Mouse (Mus musculus): ENCODE data around the gene Orm2.

The Orm2 gene

DNA sequence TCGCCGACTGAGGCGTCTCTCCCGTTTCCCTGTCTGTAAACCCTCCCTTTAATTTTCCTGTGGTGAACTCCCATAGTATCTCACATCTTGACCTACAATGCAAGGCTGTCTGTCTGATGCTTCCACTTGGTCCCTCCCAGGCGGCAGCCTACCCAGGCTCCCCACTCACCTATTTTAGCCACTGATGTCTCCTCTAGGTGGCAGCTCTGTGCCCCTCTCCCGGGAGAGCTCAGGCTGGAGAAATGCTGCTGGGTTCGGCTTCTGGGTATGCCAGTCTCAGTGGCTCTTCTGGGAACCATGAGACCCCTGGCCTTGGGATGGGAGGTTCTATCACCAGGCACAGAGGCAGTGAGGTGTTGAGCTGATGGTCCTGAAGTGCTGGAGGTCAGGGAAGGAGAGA, 15.2 kb downstream of the Orm2 start:
- no peak for DNase-seq (ENCODE audit: inconsistent ontology term)

DNA sequence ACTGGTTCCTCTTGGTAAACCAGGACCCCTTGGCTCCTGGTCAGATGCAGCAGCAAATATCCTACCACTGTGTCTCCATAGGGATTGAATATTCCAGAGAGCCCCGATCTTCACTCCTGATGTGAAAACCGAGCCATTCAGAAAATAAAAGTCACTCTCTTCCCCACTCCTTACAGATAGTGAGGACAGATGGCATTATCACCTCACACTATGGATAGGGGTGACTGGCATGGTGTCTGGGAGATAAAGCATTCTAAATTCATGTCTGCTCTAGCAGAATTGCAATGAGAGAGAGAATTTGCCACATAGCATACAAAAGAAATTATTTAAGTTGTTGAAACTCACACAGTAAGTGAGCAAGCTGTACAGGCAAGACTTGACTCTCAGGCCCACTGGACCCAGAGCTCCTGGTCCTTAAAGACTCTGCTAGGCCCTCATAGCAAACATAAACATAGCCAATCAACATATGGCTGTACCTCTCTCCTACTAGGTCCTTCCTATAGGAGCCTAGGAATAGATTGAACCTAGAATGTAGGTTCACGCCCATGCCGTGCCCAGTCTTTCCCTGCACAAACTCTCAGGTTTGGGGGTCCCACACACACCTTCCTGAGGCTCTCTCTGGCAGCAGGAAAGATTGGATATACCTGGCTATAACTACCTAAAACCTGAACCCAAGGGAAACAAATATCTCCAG, 20.6 kb downstream of the Orm2 start:
- DNase-seq (ENCODE audit: inconsistent ontology term), result no peak

DNA sequence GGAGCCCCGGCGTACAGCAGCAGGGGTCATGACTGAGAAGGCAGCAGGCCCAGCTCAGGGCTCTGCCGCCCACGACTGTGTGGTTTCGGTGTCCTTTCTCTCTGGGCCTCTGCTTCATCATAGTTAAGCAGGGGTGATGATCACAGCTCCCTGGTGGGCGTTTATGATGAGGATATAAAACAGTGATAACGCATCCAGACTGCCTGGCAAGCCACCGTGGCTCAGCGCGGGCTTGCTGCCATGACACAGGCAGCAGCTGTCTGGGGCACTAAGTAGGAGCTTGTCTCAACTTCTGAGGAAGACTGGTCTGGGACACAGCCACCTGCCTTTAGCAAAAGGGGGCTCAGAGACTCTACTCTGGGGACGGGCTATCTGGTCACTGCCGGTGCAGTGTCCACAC, 21.2 kb downstream of the Orm2 start:
- no peak for DNase-seq (ENCODE audit: inconsistent ontology term)

DNA sequence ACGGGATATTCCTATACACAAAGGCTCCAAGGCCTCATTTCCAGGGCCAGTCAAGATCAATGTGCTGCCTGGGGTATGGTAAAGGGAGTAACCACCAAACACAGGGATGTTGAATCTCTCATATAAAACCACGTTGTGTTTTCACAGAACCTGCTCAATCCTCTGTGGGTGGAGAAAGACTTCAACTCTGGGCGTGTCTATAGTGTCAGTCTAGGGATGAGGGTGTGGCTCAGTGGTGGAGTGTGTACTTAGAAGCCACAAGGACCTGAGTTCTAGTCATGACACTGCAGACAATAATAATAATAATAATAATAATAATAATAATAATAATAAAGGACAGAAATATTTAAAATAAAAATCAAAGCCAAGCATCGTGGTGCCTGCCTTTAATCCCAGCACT, 22.0 kb downstream of the Orm2 start:
- DNase-seq (ENCODE audit: inconsistent ontology term), result no peak

DNA sequence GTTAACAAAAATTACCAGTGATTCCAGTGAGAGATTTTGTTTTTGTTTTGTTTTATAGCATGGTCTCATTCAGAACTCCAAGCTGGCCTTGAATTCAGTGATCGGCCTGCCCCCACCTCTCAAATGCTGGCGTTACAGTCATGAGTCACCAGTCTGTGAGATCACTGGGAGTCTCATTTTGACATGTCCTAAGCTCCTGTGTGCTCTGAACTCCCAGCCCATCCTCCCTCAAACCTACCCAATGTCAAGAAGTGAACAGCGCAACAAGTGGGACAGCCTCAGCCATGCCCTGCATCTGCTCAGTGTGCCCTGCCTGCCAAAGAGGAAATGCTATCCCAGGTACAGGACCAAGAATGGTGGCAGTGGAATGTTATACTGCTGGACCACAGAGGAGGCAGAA, 23.0 kb downstream of the Orm2 start:
- DNase-seq (ENCODE audit: inconsistent ontology term), result no peak

DNA sequence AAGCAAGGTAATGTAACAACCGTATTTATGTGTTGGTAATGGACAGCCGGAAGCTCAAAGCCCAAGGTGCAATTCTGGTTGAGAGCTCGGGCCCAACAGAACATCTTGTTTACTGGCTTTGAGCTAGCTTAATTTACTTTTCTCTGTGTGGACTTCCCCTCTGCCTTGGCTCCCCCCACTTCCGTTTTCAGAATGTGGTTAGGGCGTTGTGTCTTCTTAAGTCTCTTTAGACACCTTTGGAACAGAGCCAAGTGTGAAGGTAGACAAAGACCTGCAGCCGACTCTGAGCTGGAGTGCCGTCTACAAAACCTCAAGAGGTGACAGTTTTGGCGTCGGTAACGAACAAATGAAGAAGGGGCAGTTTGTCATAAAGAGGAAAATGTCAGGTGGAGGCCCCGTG, 23.5 kb downstream of the Orm2 start:
- no peak for DNase-seq (ENCODE audit: inconsistent ontology term)

DNA sequence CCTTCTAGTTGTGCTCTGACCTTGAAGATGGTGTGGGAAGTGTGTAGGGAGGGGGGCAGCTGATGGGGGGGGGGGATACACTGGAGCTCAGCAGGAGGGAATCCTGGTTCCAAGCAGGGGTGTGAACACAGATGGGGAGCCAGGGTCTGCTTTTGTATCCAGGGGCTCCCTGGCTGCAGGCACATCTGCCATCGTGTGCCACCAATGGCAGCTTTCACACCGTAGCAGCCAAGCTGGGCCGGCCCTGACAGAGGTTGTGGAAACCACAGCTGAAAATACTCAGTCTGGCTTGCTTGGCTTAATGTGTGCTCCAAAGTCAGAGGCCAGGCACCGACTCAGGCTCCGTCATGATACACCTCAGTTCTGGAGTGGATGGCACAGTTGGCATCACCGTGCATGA, 25.8 kb downstream of the Orm2 start:
- DNase-seq (ENCODE audit: inconsistent ontology term), result no peak

DNA sequence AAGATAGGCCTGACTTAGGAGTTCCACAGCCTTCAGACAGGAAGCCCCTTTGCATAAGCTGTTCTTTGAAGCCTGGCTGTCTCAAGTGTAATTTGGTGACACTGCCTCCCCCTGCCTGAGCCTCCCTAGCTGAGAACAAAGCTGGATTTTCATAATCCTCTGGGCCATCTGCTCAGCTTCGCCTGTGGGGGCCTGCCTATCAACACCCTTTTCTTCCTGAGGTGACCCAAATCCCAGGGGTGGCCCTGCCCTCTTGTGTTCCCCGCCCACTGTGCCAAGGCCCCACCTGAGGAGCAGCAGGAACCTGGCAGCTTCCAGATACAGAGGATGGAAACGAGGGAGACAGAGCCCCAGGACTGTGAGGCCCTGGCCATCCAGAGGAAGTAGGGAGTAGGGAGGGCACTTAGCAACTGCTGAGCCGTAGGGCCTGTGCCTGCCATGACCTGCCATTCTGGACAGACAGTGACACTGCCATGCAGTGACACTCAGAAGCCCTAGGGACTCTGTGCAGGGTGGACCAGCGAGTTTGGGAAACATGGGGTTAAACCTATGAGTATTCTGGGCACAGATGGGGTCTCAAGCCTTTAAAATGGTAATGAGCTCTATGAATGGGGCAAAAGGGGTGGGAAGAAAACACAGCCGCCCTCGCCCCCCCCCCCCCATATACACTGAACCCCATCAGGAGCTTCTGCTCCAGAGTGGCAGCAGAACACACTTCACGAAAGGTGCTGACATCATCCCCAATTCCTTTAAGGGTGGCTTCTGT, 27.1 kb downstream of the Orm2 start:
- no peak for DNase-seq (ENCODE audit: inconsistent ontology term)

DNA sequence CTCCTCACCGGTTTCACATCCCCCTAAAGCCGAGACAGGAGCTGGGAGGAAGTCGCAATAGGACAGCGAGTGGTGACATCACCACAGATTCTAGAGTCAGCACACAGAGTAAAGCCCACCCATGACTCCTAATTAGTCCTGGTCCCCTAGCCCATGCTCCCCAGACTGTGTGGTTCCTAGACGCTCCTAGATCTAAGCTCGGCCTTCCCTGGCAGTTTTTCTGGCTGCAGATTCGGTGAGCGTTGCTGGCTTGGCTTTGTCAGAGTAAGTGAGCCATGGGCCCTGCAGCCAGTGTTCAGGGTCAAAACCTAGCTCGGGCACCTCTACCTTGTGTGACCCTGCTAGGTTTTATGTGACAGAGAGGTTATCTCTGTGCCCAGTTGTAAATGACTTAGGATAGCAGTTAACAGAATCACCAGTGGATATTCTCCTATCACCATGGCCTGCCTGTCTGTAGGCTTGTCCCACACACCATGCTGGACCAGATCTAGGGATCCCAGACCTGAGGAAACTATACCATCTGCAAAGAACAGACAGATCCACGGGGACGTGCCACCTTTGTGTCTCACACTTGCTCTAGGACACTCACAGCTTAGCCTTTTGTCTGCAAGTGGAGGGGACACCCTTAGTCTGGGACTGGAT, 27.8 kb downstream of the Orm2 start:
- no peak for DNase-seq (ENCODE audit: inconsistent ontology term)

DNA sequence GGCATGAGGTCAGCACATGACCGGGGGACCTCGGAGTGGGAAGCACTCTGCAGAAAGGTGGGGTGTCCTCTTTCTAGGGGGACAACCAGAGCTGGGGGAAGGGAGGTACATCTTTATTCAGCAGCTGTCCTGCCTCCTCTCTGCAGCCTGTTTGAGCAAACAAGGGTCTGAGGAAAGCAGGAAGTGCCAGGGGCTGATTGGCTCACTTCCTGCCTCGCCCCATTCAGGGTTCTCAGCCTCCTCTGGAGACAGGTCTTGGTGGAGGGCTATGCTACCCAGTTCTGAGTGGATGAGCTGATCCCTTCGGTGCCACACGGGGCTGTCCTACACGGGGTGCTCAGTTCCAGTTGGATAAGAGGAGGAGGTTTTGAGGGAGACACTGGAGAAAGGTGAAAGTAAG, 29.1 kb downstream of the Orm2 start:
- no peak for DNase-seq (ENCODE audit: inconsistent ontology term)

DNA sequence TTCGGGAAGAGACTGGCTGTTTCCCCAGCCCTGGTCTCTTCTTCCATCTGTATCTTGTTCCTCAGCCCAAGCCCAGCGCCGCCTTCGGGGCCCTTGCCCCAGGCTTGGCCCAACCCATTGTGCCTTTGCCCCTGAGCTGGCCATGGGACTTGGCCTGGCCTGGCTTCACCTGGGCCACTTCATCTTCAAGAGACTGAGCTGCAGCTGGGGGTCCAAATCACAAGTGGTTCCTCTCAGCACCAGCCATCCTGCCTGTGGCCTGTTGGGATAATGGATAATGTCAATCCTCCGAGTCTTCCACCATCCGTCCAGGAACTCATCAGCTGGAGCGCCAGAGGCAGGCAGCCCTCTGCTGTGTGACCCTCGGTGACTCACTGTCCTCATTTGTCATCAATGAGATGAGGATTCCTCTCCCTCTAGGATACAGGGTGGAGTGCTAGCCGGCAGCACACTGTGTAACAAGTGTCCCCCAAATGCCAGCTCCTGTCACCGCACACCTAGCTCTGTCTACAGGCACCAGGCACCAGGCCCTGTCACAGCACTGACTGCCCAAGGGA, 35.8 kb downstream of the Orm2 start:
- no peak for DNase-seq (ENCODE audit: inconsistent ontology term)

DNA sequence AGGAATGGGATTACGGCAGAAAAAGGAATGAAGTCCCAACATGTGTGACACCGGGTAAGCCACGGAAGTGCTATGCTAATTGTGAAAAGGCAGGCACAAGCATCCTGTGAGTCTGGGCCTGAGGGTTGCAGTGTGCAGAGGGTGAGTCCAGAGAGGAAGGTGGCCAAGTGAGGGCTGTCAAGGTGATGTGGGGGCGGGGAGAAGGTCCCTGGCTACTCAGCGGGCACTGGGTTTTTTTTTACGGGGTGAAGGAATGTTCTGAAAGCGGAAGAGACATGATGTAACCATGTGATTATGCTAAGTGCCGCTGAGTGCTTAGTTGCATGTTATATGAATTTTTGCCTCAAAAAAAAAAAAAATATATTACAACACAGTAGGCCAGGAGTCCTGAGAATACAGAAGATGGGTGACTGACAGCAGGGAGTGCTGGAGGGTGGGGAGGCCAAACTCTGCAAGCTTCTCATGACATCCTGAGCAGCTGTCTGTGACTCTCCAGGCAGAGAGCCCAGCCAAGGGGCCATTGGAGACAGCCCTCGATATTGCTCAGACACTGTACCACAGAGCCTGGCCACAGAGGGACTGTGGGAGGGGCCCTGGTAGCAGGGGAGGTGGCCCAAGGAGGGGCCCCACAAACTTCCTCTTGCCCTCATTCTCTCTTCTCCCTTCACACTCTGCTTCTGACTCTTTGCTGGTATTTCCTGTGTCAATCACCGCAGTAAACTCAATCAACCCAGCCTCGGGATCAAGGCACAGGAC, 36.8 kb downstream of the Orm2 start:
- DNase-seq (ENCODE audit: inconsistent ontology term), result peak; percentile 37

DNA sequence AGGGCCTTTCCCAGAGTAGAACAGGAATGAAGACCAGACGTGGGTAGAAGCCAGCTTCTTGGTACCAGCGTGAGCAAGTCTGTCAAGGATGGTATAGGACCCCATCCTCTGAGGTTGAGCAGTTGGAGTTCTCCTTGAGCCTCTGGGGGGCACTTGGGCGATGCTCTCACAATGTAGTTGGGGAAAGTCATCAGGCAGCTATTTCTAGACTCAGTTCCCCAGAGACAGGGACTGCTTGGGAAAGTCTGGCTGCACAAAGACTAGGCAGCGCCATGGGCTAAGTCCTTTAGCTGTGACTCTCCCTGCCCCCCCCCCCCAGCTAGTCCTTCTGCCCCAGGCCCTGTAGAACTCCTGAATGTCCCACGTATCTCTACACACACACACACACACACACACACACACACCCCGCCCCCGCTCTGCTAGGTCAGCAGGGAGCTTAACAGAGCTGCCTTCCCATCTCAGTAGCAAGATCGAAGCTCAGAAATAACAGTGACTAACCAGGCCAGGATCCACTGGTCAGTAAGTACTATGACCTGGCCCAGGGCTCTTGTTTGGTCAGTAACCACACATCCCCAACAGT, 37.5 kb downstream of the Orm2 start:
- no peak for DNase-seq (ENCODE audit: inconsistent ontology term)

DNA sequence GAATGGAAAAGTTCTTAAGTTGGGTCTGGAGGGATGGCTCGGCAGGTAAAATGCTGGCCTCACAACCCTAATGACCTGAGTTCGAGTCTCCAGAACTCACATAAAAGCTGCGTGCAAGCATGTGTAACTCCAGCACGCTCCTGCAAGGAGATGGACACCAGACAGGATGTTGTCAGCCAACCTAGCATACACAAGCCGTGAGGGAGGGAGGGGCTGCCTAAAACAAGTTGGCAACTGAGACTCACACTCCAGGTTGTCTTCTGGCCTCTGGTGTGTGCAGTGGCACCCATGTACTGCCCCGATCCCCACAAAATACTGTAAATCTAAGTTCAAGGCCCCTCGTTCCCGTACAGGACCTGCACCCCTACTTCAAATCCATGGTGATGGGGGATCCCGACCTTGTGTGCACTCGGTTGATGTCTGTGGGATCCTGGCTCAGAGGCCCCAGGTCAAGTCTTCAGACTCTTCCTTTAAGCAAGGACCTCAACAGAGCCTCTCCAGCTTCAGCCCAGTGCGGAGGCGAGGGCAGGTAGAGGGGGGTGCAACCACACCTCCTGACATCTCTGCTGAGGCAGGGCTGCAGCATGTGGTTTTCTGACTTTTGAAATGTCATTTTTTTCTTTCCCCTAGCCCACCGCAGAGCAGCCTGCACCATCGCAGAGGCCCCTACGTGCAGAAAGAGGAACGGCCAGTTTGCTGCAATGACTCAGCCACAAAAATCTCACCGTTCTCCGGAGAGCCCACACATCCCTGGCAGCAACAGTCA, 38.5 kb downstream of the Orm2 start:
- no peak for DNase-seq (ENCODE audit: inconsistent ontology term)

DNA sequence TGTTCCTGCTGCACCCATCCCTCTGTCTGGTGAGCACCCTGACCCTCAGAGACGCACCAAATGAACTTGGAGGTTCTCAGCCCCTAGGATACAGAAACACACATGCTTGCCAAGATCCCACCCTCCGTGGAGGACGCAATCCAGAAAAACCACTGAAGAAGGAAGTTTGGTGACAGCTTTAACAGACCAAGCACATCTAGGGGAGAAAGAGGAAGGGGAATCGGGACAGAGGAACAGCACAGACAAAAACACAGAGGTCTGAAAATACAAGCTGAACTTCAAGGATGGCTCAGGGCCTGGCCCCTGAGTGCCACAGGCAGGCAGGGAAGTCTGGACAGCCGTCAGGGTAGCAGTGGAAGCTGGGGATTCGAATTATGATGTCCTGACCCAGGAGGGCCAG, 39.4 kb downstream of the Orm2 start:
- no peak for DNase-seq (ENCODE audit: inconsistent ontology term)

DNA sequence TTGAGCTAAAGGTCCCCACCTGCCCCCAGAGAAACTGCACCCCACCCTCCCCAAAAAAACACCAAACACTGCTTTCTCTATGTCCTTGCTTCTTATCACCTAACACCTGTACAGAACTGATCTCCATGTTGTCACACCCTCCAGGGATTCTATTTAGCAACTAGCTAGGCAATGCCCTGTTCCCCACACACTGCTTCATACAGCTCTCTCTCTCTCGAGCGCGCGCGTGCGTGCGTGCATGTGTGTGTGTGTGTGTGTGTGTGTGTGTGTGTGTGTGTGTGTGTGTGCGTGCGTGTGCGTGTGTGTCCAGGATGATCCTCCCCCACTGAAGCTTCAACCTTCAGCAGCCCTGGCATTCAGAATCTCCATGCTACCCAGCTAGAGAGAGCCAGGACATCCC, 39.8 kb downstream of the Orm2 start:
- DNase-seq (ENCODE audit: inconsistent ontology term), result no peak

DNA sequence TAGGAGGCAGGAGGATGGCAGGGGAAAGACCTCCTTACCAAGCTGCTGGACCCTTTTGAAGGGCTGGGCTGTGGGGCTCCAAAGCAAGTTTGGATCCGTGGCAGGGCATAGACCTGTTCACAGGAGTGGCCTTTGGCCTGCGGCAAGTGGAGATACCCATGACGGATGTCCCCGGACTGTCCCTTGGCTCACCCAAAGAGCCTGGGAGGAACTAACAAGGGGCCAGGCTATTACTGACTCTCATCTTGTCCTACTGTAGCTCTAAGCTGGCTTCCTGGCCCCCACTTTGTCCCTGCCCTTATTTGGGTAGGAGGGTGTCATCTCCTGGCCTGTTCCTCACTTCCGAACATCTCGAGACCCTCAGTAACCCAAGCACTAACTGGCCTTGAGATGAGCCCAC, 40.3 kb downstream of the Orm2 start:
- DNase-seq (ENCODE audit: inconsistent ontology term), result no peak

DNA sequence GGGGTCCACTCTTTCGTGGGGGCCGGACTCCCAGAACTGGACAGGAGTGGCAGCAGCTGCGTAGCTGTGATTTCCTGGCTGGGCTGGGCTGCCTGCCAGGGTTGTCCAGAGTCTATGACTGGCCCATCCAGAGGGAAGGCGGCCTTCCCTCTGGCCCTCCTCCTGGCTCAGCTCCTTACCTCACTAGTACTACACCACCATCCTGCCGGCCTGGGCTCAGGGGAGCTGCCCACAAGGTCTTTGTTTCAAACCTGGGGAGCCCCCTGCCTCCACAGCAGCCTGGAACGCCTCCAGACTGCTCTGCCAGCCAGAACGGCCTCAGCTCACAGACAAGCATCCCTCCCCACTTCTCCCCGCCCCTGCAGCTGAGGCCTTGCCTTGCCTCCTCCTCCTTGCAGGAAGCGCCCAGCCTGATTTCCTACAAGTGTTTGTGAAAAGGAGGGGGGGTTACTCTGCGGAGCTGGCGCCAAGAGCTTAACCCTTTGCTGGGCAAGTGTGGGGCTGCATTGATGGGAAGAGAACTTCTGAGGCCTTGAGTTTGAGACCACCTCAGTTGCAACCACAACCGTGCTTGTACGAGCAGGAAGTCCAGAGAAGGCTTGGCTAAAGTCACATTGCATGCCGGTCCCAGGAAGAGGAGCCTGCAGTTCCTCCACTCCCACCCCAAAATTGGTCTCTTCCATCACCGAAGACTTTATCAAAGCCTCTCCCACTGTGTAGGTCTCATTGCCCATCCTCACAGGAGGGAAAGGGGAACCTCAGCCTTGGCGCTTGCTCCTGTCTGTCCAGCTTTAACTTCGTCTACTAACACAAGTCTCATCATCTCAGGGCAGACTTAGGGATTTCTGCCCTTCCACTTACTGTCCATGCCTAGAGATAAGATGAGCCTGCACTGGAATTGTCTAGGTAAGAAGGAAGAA, 41.1 kb downstream of the Orm2 start, which contains the start of gene Akna:
Akna (minus strand) TSS at position 315 of the 920 bp plus-strand sequence.
- DNase-seq (ENCODE audit: inconsistent ontology term), result peak; percentile 88

DNA sequence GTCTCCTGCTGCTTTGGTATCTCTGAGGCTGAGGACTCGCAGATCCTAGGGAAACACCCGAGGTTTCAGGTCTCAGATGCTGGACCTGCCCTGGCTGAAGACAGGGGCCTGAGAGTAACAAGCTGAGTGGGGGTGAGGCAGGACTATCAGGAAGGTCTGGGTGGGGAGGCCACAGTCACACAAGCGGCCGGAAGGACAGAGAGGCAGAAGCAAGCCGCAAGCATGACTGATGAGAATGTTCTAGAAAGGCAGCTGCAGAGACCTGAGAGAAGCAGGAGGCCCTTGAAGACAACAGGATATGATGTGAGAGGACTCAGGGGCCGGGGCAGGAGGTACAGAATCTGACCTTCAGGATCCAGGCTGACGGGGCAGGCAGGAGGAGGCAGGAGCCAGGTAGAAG, 42.0 kb downstream of the Orm2 start:
- DNase-seq (ENCODE audit: inconsistent ontology term), result no peak

DNA sequence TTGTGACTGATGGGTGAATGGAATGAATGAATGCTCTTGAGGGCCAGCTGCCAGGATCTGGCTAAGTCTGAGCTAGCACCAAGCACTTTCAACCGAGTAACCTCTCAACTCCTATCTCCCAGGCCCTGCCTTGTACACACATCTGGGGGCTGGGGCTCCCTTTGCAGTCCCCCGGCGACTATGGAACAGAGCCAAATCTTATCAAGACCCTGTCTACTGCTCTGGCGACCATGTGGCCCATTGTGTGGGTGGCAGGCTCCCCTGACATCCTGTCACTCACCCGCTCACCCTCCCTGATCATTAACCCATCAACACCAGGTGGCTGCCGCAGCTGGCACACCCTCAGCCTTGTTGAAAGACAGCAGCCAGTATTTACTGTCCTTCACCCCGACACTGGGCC, 42.8 kb downstream of the Orm2 start:
- no peak for DNase-seq (ENCODE audit: inconsistent ontology term)

All from Muller cell, postnatal 12 days (primary cell).